Comparison of ENCODE assay signal across 8 mouse cellular contexts in the genomic region with DNA sequence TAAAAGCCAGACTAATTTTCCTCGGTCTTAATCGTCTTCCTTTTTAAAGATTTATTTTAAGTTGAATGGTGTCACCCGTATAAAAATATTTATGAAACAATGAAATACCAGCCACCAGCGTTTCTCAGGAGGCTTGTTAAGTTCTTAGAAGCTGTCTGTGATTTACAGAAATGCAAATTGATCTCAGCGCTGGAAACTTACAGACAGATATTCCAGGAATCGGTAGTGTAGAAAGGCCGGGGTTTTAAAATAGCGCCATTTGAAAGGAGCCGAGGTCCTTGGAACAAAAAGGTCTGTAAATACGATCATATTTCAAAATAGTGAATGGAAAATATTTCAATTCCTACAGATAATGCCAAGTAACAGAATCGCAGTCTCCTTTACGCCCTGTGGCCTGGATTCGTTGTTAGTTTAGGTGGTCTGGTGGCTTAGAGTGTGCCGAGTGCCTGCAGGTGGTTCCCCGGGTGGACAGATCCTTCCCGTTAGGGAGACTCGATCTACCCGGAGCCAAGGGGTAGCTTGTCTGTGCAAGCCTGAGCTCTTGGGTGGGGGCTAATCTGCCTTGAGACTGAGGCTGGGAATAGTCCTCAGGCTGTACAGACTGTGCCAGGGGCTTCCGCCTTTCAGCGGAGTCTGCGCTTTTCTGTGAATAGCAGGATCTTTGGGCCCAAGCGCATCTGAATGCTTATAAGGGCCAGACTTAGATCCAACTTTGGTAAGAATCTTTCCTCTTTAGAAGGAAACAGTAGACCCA. TPM values are rescaled to one million over a fixed set of nuclear protein-coding genes. Genes with fewer than 3 reads are reported as not detected.
DNase-seq lines count a peak whose midpoint lies in the region; ATAC-seq and TF ChIP-seq lines count a peak whose summit lies in the region.

No protein-coding gene starts in this region.

- no peaks in the 10 kb centered on the region for H3K9me3 ChIP-seq in ES-Bruce4 (replicated peaks; ENCODE audit: control insufficient read depth, insufficient read depth, low read length, poor library complexity, severe bottlenecking)
- H3K9me3 ChIP-seq in forebrain, embryonic 10.5 days = no peaks in the 10 kb centered on the region
- no peaks in the 10 kb centered on the region for H3K9me3 ChIP-seq in stomach, embryonic 14.5 days (ENCODE audit: control insufficient read depth, low read depth, low read length)

- under 1% methylated on average over 22 of the region's 22 CpGs for WGBS in forebrain, embryonic 10.5 days
- 2% methylated on average over 22 of the region's 22 CpGs for WGBS in stomach, embryonic 14.5 days

- DNase-seq in adrenal gland, postnatal 14 days = peak; percentile 58
- peak; percentile 64 for DNase-seq in forebrain, embryonic 10.5 days (ENCODE audit: extremely low spot score, low spot score)
- peak; percentile 57 for DNase-seq in heart, postnatal 4 days
- DNase-seq in layer of hippocampus, postnatal 10 days (ENCODE audit: low spot score in 2 of 2) = peak; percentile 48 to 50
- DNase-seq in lung, postnatal 36 days = peak; percentile 28

- peaks cover 3% of the 10 kb centered on the region; the same call in 1 of the 2 replicates for H3K36me3 ChIP-seq in ES-Bruce4 (ENCODE audit: control insufficient read depth, insufficient read depth, low read length, poor library complexity, severe bottlenecking)
- H3K36me3 ChIP-seq in forebrain, embryonic 10.5 days (replicated peaks) = no peaks in the 10 kb centered on the region
- H3K36me3 ChIP-seq in stomach, embryonic 14.5 days (ENCODE audit: control insufficient read depth, insufficient read depth, low read length) = no peaks in the 10 kb centered on the region

- peak overlapping the region; percentile 74 for H3K27ac ChIP-seq in ES-Bruce4 (ENCODE audit: insufficient read depth, low read length)
- peak overlapping the region; percentile 98 for H3K27ac ChIP-seq in forebrain, embryonic 10.5 days
- H3K27ac ChIP-seq in stomach, embryonic 14.5 days (ENCODE audit: low read length) = peak overlapping the region; percentile 99

- ATAC-seq in stomach, embryonic 14.5 days (ENCODE audit: insufficient number of reproducible peaks, insufficient read depth, low FRiP score, low read depth) = no peak
- ATAC-seq in megakaryocyte progenitor cell, adult 5-6 weeks (replicated peaks; ENCODE audit: poor library complexity) = no peak

- TF ChIP-seq CTCF in ES-Bruce4 (IDR thresholded peaks at IDR 0.05; ENCODE audit: low read depth, low read length) = no peak

- H3K9ac ChIP-seq in ES-Bruce4 (ENCODE audit: low read depth, poor library complexity, severe bottlenecking) = peak overlapping the region; percentile 94
- H3K9ac ChIP-seq in stomach, embryonic 14.5 days (replicated peaks; ENCODE audit: low read depth, low read length) = peak overlapping the region; percentile 97

- peak; percentile 63; the same call in 1 of the 2 replicates for TF ChIP-seq EP300 in ES-Bruce4 (IDR thresholded peaks at IDR 0.05; ENCODE audit: insufficient read depth, low read depth, low read length)

- H3K4me1 ChIP-seq in ES-Bruce4 (ENCODE audit: control insufficient read depth, insufficient read depth, low read length) = peaks cover 7% of the 10 kb centered on the region
- H3K4me1 ChIP-seq in forebrain, embryonic 10.5 days = peaks cover 61% of the 10 kb centered on the region
- peaks cover 29% of the 10 kb centered on the region for H3K4me1 ChIP-seq in stomach, embryonic 14.5 days (ENCODE audit: control insufficient read depth, insufficient read depth, low read length)

- peak overlapping the region; percentile 66 for H3K4me3 ChIP-seq in ES-Bruce4 (ENCODE audit: low read depth, low read length)
- peak overlapping the region; percentile 93 for H3K4me3 ChIP-seq in forebrain, embryonic 10.5 days
- H3K4me3 ChIP-seq in stomach, embryonic 14.5 days (ENCODE audit: low read depth, low read length) = peak overlapping the region; percentile 95

- peak overlapping the region; percentile 64 for H3K4me2 ChIP-seq in stomach, embryonic 14.5 days (replicated peaks; ENCODE audit: low read depth, low read length)

- no peaks in the 10 kb centered on the region for H3K27me3 ChIP-seq in ES-Bruce4 (ENCODE audit: control insufficient read depth, insufficient read depth, low read length, poor library complexity, severe bottlenecking)
- H3K27me3 ChIP-seq in forebrain, embryonic 10.5 days (ENCODE audit: poor library complexity, severe bottlenecking) = peaks cover 19% of the 10 kb centered on the region
- no peaks in the 10 kb centered on the region for H3K27me3 ChIP-seq in stomach, embryonic 14.5 days (ENCODE audit: control insufficient read depth, insufficient read depth, low read length)

- TF ChIP-seq POLR2A in ES-Bruce4 (IDR thresholded peaks at IDR 0.05; ENCODE audit: insufficient read depth, low read length) = no peak

RNA-seq across cellular contexts. Expression of a gene that starts 1.6 kb away (rescaled TPM):
- 210 and 214 TPM in 2 replicates for polyA plus RNA-seq in ES-Bruce4 (2011; ENCODE audit: insufficient read depth, insufficient read length, low read depth, missing spikeins)
- 73.3 and 106 TPM in 2 replicates for total RNA-seq in adrenal gland, postnatal 14 days (2021)
- polyA plus RNA-seq in forebrain, embryonic 10.5 days (2016; fragmentation: Nextera tagmentation; extraction: Ambion mirVana) = 18.1 and 18.4 TPM in 2 replicates
- 100 to 1,000 TPM; 180 to 186 TPM for total RNA-seq in heart, postnatal 4 days (2021)
- total RNA-seq in layer of hippocampus, postnatal 10 days (2021) = 10 to 100 TPM; 32.2 to 33.0 TPM
- polyA plus RNA-seq in stomach, embryonic 14.5 days (2014; fragmentation: Nextera tagmentation; extraction: Ambion mirVana) = 31.6 and 36.2 TPM in 2 replicates
- not detected in 2 replicates for total RNA-seq in megakaryocyte progenitor cell, adult 5-6 weeks (2015)
- total RNA-seq in megakaryocyte progenitor cell, adult 5-6 weeks (2017) = not detected in 2 replicates

Comparison
In these comparisons a context has a peak if more than half of its experiments do, and no peak if none do; other contexts are left out.
1. RNA of a gene that starts 1.6 kb away (total RNA-seq): 180 to 186 TPM in heart, postnatal 4 days, 73.3 to 106 TPM in adrenal gland, postnatal 14 days and 32.2 to 33.0 TPM in layer of hippocampus, postnatal 10 days; not detected in megakaryocyte progenitor cell, adult 5-6 weeks; every median in the first group is over 10 times any median in the second.
2. Peak in every context shown above with its lines, with median percentiles within 50 percentile points of each other: H3K27ac ChIP-seq, H3K4me3 ChIP-seq and DNase-seq.